Mouse (Mus musculus) c-Kit-positive CD71-positive TER-119-negative erythroid progenitor cells, embryonic 14.5 days (primary cell): ENCODE measurements around the gene Nrg3.
"Not testable (repeated sequence)": the region's sequence is repeated elsewhere in the genome, so short reads cannot be mapped to it uniquely, and the experiment has no call there.

Experiments used
- DNase-seq: peaks from one replicate; pipeline ENCODE4 v3.0.0-alpha.2; 2013; ENCODE audit warnings: low read depth

Gene Nrg3

GRCm38 (mm10) chr14:38616969-38617368 is 855.9 kb downstream of the Nrg3 start:
- no peak for DNase-seq

- DNase-seq = no peak
These were observed 875.2 kb downstream of the Nrg3 start for GRCm38 (mm10) chr14:38597735-38598134.

GRCm38 (mm10) chr14:38594297-38594696 is 878.6 kb downstream of the Nrg3 start:
- DNase-seq = no peak

- no peak for DNase-seq
These were observed 896.1 kb downstream of the Nrg3 start for GRCm38 (mm10) chr14:38576796-38577195.

GRCm38 (mm10) chr14:38568184-38568583 is 904.7 kb downstream of the Nrg3 start:
- no peak for DNase-seq

- DNase-seq = no peak
These were observed 906.7 kb downstream of the Nrg3 start for GRCm38 (mm10) chr14:38566182-38566581.

- DNase-seq = no peak
These were observed 918.3 kb downstream of the Nrg3 start for GRCm38 (mm10) chr14:38554636-38555035.

GRCm38 (mm10) chr14:38547257-38547656 is 925.6 kb downstream of the Nrg3 start:
- DNase-seq = no peak

- DNase-seq = no peak
These were observed 937.7 kb downstream of the Nrg3 start for GRCm38 (mm10) chr14:38535181-38535580.

- no peak for DNase-seq
These were observed 939.4 kb downstream of the Nrg3 start for GRCm38 (mm10) chr14:38533495-38533894.

GRCm38 (mm10) chr14:38516232-38516631 is 956.7 kb downstream of the Nrg3 start:
- DNase-seq = no peak

- DNase-seq = no peak
These were observed 963.9 kb downstream of the Nrg3 start for GRCm38 (mm10) chr14:38509016-38509415.

GRCm38 (mm10) chr14:38494970-38495369 is 977.9 kb downstream of the Nrg3 start:
- DNase-seq = no peak

GRCm38 (mm10) chr14:38447086-38447485 is 1025.8 kb downstream of the Nrg3 start:
- DNase-seq = no peak

GRCm38 (mm10) chr14:38444788-38445187 is 1028.1 kb downstream of the Nrg3 start:
- DNase-seq = no peak

- no peak for DNase-seq
These were observed 1038.9 kb downstream of the Nrg3 start for GRCm38 (mm10) chr14:38433793-38434589.

- DNase-seq = no peak
These were observed 1098.2 kb downstream of the Nrg3 start for GRCm38 (mm10) chr14:38374660-38375059.

- DNase-seq = no peak
These were observed 1131.9 kb downstream of the Nrg3 start for GRCm38 (mm10) chr14:38340967-38341366.

- not testable (repeated sequence) for DNase-seq
These were observed 1150.0 kb downstream of the Nrg3 start for GRCm38 (mm10) chr14:38322841-38323240.

GRCm38 (mm10) chr14:38320619-38321340 is 1152.1 kb downstream of the Nrg3 start:
- no peak for DNase-seq
